Mouse (Mus musculus) hindbrain, embryonic 11.5 days (tissue): ENCODE measurements at regions not wholly inside any gene's neighbourhood (a gene's known extent, or its start where the extent isn't known, plus 50 kb on each side); places are given as distances from the start of the nearest gene placed in this dataset.

Experiments used
- ATAC-seq: fragments of 200-750 bp; cut with Nextera tagmentation; 2 replicates; pipeline ENCODE4 v1.8.0; 2017; ENCODE audit warnings: mild to moderate bottlenecking, moderate TSS enrichment, moderate library complexity; ENCODE audit not compliant: low FRiP score
- DNase-seq: peaks from one replicate; pipeline ENCODE4 v3.0.0-alpha.2; 2015; ENCODE audit warnings: low spot score
- H3K27ac ChIP-seq: fragments of 300-500 bp; sonication (generic); 2 replicates; pipeline ENCODE4 v1.5.1; 2014; ENCODE audit warnings: mild to moderate bottlenecking, low read depth, low read length
- H3K27me3 ChIP-seq: fragments of 300-500 bp; sonication (generic); 2 replicates; pipeline ENCODE4 v1.6.1; 2014; ENCODE audit warnings: mild to moderate bottlenecking, low read length, moderate library complexity, mixed read lengths; ENCODE audit not compliant: control insufficient read depth, insufficient read depth
- H3K36me3 ChIP-seq: fragments of 300-500 bp; sonication (generic); 2 replicates; pipeline ENCODE4 v1.6.1; 2014; ENCODE audit warnings: mild to moderate bottlenecking, low read length, moderate library complexity, mixed read lengths; ENCODE audit not compliant: control insufficient read depth, insufficient read depth
- H3K4me1 ChIP-seq: fragments of 300-500 bp; sonication (generic); replicated peaks from 2 replicates; pipeline ENCODE4 v1.6.1; 2014; ENCODE audit warnings: low read length, mixed read lengths; ENCODE audit not compliant: control insufficient read depth, insufficient read depth
- H3K4me2 ChIP-seq: fragments of 300-500 bp; sonication (generic); replicated peaks from 2 replicates; pipeline ENCODE4 v1.6.1; 2014; ENCODE audit warnings: mild to moderate bottlenecking, low read depth, low read length
- H3K4me3 ChIP-seq: fragments of 300-500 bp; sonication (generic); 2 replicates; pipeline ENCODE4 v1.5.1; 2014; ENCODE audit warnings: low read depth, low read length
- H3K9ac ChIP-seq: fragments of 300-500 bp; sonication (generic); 2 replicates; pipeline ENCODE4 v1.6.1; 2014; ENCODE audit warnings: low read depth, low read length
- H3K9me3 ChIP-seq: fragments of 300-500 bp; sonication (generic); 2 replicates; pipeline ENCODE4 v1.6.1; 2016; ENCODE audit warnings: low read length; ENCODE audit not compliant: control insufficient read depth
- WGBS: fragments of 180-500 bp; shearing (Covaris S2); extraction: QIAGEN DNeasy Blood & Tissue Kit; methylation state at CpG from one replicate; pipeline ENCODE4 v1.1.7; 2014; 5-methylcytosine and 5-hydroxymethylcytosine counted together

DNA sequence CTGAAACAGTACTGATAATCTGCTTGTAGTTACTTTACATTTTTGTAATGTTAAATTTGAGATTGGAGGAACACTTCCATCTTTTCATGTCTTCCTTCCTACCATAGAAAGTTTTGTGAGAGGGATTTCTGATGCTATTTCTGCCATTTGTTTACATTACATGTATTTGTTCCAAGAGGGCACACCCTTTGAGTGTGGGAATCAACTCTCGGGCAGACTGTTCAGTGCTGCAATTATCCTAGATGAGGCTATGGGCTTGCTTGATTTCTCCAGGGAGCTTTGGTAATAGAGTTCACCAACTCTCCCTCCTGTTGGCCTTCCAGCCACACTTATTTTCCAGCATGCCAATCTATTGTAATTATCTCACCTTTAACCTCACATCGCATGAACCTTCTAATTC is 52.4 kb downstream of the Gm13691 start:
- Histone ChIP-seq H3K27me3 (no peaks in the 10 kb centered on the region), H3K27ac (no peak overlapping the region), H3K4me2 (no peak overlapping the region), H3K9ac (no peak overlapping the region), H3K36me3 (no peaks in the 10 kb centered on the region), H3K9me3 (no peaks in the 10 kb centered on the region), H3K4me1 (no peaks in the 10 kb centered on the region), H3K4me3 (no peak overlapping the region)
- ATAC-seq (no peak), DNase-seq (no peak)
- WGBS, result 49% methylated on average over 2 of the region's 2 CpGs

- H3K9ac ChIP-seq, result no peak overlapping the region
- no peak overlapping the region for H3K27ac ChIP-seq
- H3K27me3 ChIP-seq, result no peaks in the 10 kb centered on the region
- DNase-seq (no peak), ATAC-seq (no peak)
- H3K4me1 ChIP-seq, result no peaks in the 10 kb centered on the region
- H3K4me3 ChIP-seq, result no peak overlapping the region
- H3K9me3 ChIP-seq, result no peaks in the 10 kb centered on the region
- 89% methylated on average over 9 of the region's 9 CpGs for WGBS
- H3K36me3 ChIP-seq, result no peaks in the 10 kb centered on the region
- no peak overlapping the region for H3K4me2 ChIP-seq
These were observed 58.2 kb downstream of the Gm13691 start for GRCm38 (mm10) chr2:84048398-84049140.

DNA sequence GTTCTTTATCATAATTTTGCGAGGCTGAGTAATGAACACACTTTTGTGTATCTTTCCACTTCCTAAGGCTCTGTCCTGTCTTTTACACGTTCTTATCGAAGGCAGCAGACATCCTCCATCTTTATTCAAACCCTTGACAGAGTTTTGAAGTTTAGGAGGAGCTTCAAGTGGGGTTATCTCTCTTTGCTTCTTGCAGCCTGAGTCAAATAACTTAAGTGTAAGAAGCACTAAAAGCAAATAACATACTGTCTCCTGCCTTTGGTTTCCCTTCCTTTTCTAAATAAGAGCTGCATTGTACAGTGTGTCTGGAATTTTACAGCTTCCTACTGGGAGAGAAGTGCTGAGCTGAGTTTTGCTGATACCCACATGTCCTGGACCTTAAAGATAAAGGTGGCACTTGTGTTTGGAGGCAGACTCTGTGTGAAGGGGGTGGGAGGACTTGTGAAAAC is 61.6 kb downstream of the Gm13691 start:
- Histone ChIP-seq H3K27ac (no peak overlapping the region), H3K9ac (no peak overlapping the region), H3K4me1 (no peaks in the 10 kb centered on the region), H3K4me2 (no peak overlapping the region), H3K4me3 (no peak overlapping the region), H3K9me3 (no peaks in the 10 kb centered on the region), H3K27me3 (no peaks in the 10 kb centered on the region), H3K36me3 (no peaks in the 10 kb centered on the region)
- DNase-seq, result no peak
- 73% methylated on average over 3 of the region's 3 CpGs for WGBS
- no peak; the same call in 1 of the 2 replicates for ATAC-seq

- Histone ChIP-seq H3K36me3 (no peaks in the 10 kb centered on the region), H3K27me3 (no peaks in the 10 kb centered on the region), H3K9me3 (no peaks in the 10 kb centered on the region), H3K27ac (no peak overlapping the region), H3K4me3 (no peak overlapping the region), H3K4me1 (no peaks in the 10 kb centered on the region), H3K9ac (no peak overlapping the region), H3K4me2 (no peak overlapping the region)
- ATAC-seq (no peak), DNase-seq (no peak)
- WGBS, result 93% methylated on average over 7 of the region's 7 CpGs
These were observed 68.9 kb downstream of the Gm13691 start for GRCm38 (mm10) chr2:84059246-84059645.

- no peaks in the 10 kb centered on the region for H3K9me3 ChIP-seq
- ATAC-seq (no peak), DNase-seq (no peak)
- H3K27me3 ChIP-seq, result no peaks in the 10 kb centered on the region
- 82% methylated on average over 1 of the region's 1 CpGs for WGBS
- no peak overlapping the region for H3K9ac ChIP-seq
- H3K36me3 ChIP-seq, result no peaks in the 10 kb centered on the region
- H3K4me3 ChIP-seq, result no peak overlapping the region
- H3K27ac ChIP-seq, result no peak overlapping the region
- no peak overlapping the region for H3K4me2 ChIP-seq
- no peaks in the 10 kb centered on the region for H3K4me1 ChIP-seq
These were observed 70.9 kb downstream of the Gm13691 start for GRCm38 (mm10) chr2:84061221-84061620.

GRCm38 (mm10) chr2:84064371-84064770 is 74.0 kb downstream of the Gm13691 start:
- ATAC-seq, result no peak

GRCm38 (mm10) chr2:84065061-84065460 is 74.7 kb downstream of the Gm13691 start:
- H3K4me1 ChIP-seq, result no peaks in the 10 kb centered on the region
- no peak overlapping the region for H3K4me3 ChIP-seq
- no peaks in the 10 kb centered on the region for H3K9me3 ChIP-seq
- no peak overlapping the region for H3K4me2 ChIP-seq
- ATAC-seq (no peak), DNase-seq (no peak)
- no peak overlapping the region for H3K9ac ChIP-seq
- 74% methylated on average over 7 of the region's 7 CpGs for WGBS
- no peak overlapping the region for H3K27ac ChIP-seq
- no peaks in the 10 kb centered on the region for H3K27me3 ChIP-seq
- H3K36me3 ChIP-seq, result no peaks in the 10 kb centered on the region

More at GRCm38 (mm10) chr2:84064371-84064770, 74.0 kb downstream of the Gm13691 start:
- no peak for DNase-seq
- no peaks in the 10 kb centered on the region for H3K27me3 ChIP-seq
- no peak overlapping the region for H3K27ac ChIP-seq
- H3K4me3 ChIP-seq, result no peak overlapping the region
- no peak overlapping the region for H3K4me2 ChIP-seq
- WGBS, result 88% methylated on average over 2 of the region's 2 CpGs
- no peaks in the 10 kb centered on the region for H3K9me3 ChIP-seq
- H3K36me3 ChIP-seq, result no peaks in the 10 kb centered on the region
- no peaks in the 10 kb centered on the region for H3K4me1 ChIP-seq
- H3K9ac ChIP-seq, result no peak overlapping the region

- no peak for DNase-seq
- Histone ChIP-seq H3K27ac (no peak overlapping the region), H3K27me3 (no peaks in the 10 kb centered on the region), H3K4me1 (no peaks in the 10 kb centered on the region), H3K4me3 (no peak overlapping the region), H3K4me2 (no peak overlapping the region), H3K36me3 (no peaks in the 10 kb centered on the region), H3K9ac (no peak overlapping the region), H3K9me3 (no peaks in the 10 kb centered on the region)
- no peak for ATAC-seq
- WGBS, result 94% methylated on average over 2 of the region's 2 CpGs
These were observed 75.4 kb downstream of the Gm13691 start for GRCm38 (mm10) chr2:84065749-84066148.

DNA sequence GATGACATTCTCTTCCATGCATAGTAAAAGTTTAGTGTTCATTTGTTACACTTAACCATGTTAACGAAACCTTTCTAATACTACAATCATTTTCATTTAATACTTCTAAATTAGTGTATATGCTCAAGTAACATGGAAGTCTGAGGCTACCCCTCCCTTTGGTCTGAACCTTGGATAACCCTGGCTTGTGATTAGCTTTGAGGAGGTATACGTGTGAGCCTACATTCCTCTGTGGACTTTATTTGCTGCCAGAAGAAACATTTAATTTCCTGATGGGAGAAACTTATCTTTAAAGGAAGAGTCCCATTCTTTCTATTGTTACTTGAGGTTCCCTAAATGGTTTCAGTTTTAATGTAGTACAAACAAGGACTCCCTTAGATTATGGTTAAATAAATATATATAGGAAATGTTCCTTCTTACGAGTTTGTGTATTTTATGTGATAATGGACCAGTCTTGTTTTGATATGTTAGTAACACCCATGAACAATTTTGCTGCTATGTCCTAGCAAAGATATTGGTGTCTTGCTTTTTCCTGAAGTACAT is 75.9 kb downstream of the Gm13691 start:
- ATAC-seq (no peak), DNase-seq (no peak)
- 85% methylated on average over 3 of the region's 3 CpGs for WGBS

More for the DNA sequence above, 75.9 kb downstream of the Gm13691 start:
- H3K4me2 ChIP-seq, result no peak overlapping the region
- no peaks in the 10 kb centered on the region for H3K9me3 ChIP-seq
- no peak overlapping the region for H3K4me3 ChIP-seq
- H3K4me1 ChIP-seq, result no peaks in the 10 kb centered on the region
- H3K36me3 ChIP-seq, result no peaks in the 10 kb centered on the region
- no peak overlapping the region for H3K27ac ChIP-seq
- no peaks in the 10 kb centered on the region for H3K27me3 ChIP-seq
- H3K9ac ChIP-seq, result no peak overlapping the region
